Mouse (Mus musculus) liver, adult 2 months (tissue): Measurements from ENCODE around the gene Camk2g.

Experiments
- CTCF ChIP-seq: fragments of 200-500 bp; IDR thresholded peaks from 2 replicates; pipeline ENCODE4 v1.5.1; 2011; ENCODE audit warnings: low read depth, low read length, control low read depth
- POLR2A ChIP-seq: fragments of 200-500 bp; IDR thresholded peaks from 2 replicates; pipeline ENCODE4 v1.6.1; 2011; ENCODE audit warnings: low read length, control low read depth; ENCODE audit not compliant: insufficient read depth; ENCODE audit errors: extremely low read depth

GRCm38 (mm10) chr14:20791511-20792242 is 2.2 kb downstream of the Camk2g start:
- no peak for TF ChIP-seq POLR2A
- no peak for TF ChIP-seq CTCF
